Mouse (Mus musculus) neutrophil, adult 83 days (primary cell): Measurements from ENCODE around the gene Slfn1. TPM values are rescaled to one million over a fixed set of nuclear protein-coding genes. Genes with fewer than 3 reads are reported as not detected.

Experiments used
- total RNA-seq, 2 experiments: library from RNA; stranded (reverse); gene quantifications; one replicate each; pipeline ENCODE4 v1.2.4; 2023

The Slfn1 gene
- total RNA-seq: 100 to 1,000 TPM in 1 of 2 experiments, 10 to 100 TPM in 1; 98.4 to 112 TPM

DNA sequence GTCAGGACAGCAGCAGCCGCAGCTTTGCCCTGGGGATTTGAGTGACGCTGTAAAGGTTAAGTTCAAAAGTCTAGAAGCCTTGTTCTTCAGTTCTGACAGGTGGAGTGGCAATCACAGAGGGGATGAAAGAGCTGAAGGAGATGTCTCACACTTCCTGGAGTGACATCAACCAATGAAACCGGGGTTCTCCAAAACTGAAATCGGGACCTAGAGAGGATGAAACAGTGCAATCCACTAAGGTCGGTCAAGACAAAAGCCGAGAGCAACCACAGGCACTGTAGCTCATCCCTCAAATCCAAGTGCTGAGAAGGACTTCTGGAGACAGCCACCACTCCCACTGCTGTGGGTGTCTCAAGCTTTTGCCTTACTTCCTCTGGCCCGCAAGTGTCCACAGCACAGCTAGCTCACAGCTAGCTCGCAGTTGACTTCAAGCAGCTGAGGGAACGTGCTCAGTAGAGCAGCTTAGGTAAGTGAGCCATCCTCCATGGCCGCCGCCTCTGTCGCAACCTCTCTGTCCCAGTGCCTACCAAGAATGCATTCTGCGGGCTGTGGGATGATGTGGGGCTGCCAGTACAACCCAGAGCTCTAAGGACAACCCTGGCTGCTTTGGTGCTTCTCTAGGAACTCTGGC, at the start of gene Slfn1:
Gene Slfn1, plus strand, starts transcription at position 253 of the 631 bp plus-strand sequence.

Other genes with a start within 250 kb of the Slfn1 start
- 10 to 100 TPM; 59.5 to 67.4 TPM for gene Rffl, start 245.6 kb upstream of the Slfn1 start, total RNA-seq
- gene Rad51d, start 226.2 kb upstream of the Slfn1 start, total RNA-seq: 10 to 100 TPM; 14.3 to 14.4 TPM
- gene Fndc8, start 224.7 kb upstream of the Slfn1 start, total RNA-seq: not detected
- gene Nle1, start 208.4 kb upstream of the Slfn1 start, total RNA-seq: 1 to 10 TPM; 8.2 to 9.6 TPM
- not detected for gene Unc45b, start 206.3 kb upstream of the Slfn1 start, total RNA-seq
- gene Slfn5, start 165.5 kb upstream of the Slfn1 start, total RNA-seq: 10 to 100 TPM; 21.3 to 30.5 TPM
- 10 to 100 TPM; 10.2 to 13.0 TPM for gene Slfn9, start 125.0 kb upstream of the Slfn1 start, total RNA-seq
- gene Slfn8, start 96.0 kb upstream of the Slfn1 start, total RNA-seq: 10 to 100 TPM; 12.5 to 16.4 TPM
- gene Slfn2, start 51.7 kb upstream of the Slfn1 start, total RNA-seq: 100 to 1,000 TPM; 303 to 331 TPM
- 100 to 1,000 TPM; 326 to 418 TPM for gene Slfn4, start 58.3 kb downstream of the Slfn1 start, total RNA-seq
- gene Slfn3, start 74.5 kb downstream of the Slfn1 start, total RNA-seq: 10 to 100 TPM; 43.7 to 50.4 TPM
- gene Slfn14, start 169.9 kb downstream of the Slfn1 start, total RNA-seq: under 1 TPM; 0.18 to 0.33 TPM
- 10 to 100 TPM; 82.6 to 96.0 TPM for gene Ap2b1, start 182.2 kb downstream of the Slfn1 start, total RNA-seq
- gene Pex12, start 185.7 kb downstream of the Slfn1 start, total RNA-seq: 10 to 100 TPM in 1 of 2 experiments, 1 to 10 TPM in 1; 6.2 to 14.0 TPM